Mouse (Mus musculus) naive thymus-derived CD4-positive, alpha-beta T cell, adult 5 months (primary cell): ENCODE data around the gene Mto1. TPM values are rescaled to one million over a fixed set of nuclear protein-coding genes. Genes with fewer than 3 reads are reported as not detected.

Experiments used
- polyA plus RNA-seq: library from polyadenylated mRNA; unstranded; fragments of 100-300 nt; shearing (Covaris generic); gene quantifications from one replicate; pipeline ENCODE4 v1.2.1, GENCODE M21; 2017

Gene Mto1
- polyA plus RNA-seq = 27.7 TPM

DNA sequence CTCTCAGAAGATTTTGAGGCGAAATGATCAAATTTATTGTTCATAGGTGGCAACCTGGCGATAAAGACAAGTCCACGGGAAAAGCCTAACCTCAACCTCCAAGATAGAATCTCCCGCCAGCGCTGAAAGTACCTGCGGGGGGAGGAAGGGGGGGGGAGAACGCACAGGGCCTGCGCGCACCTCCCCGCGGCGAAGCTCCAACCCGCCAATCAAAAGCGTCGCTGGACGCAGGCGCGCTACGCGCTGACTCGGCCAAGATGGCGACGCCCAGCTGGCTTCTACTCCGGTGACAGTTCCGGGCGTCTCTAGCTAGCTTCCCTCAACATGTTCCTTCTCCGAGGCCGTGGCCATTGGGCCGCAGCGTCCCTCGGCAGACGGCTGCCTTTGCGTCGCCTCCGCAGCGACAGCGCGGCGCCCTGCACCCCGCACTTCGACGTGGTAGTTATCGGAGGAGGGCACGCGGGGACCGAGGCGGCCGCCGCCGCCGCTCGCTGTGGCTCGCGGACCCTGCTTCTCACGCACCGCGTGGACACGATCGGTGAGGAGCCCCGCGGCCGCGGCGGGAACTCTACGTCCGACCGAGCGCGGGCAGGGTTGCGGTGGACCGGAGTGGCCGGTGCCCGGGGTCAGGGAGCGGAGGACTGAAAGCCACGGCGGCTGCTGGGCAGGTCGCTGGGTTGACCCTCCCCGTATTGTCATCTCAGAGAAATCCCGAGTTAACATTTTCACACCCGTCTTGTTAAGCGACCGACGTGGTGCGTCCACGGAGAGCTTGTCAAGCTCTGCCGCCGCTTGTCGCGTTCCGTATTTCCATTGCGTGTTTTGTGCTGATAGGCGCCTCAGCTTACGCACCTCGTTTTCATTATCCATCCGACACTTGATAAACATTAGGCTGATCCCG lies at the start of gene Mto1, which contains the start of gene Gm17324:
TSS of gene Mto1 (plus strand) at position 236 of the 901 bp plus-strand sequence.
TSS of gene Gm17324 (minus strand) at position 814 of the 901 bp plus-strand sequence.

GRCm38 (mm10) chr9:78442579-78443392 lies 5.2 kb upstream of the Mto1 start, which contains the start of gene Cgas:
Cgas (minus strand) TSS chr9:78443237.

GRCm38 (mm10) chr9:78488890-78489420 lies 40.9 kb downstream of the Mto1 start, which contains the start of gene Eef1a1:
Eef1a1 (minus strand) TSS chr9:78489151.

Other genes starting within 250 kb of the Mto1 start
- gene Gsta1, start 217.6 kb upstream of the Mto1 start, polyA plus RNA-seq = not detected
- not detected for gene Gm3776, start 191.1 kb upstream of the Mto1 start, polyA plus RNA-seq
- not detected for gene Gm10639, start 158.3 kb upstream of the Mto1 start, polyA plus RNA-seq
- gene Omt2a, start 133.4 kb upstream of the Mto1 start, polyA plus RNA-seq = not detected
- not detected for gene Omt2b, start 120.6 kb upstream of the Mto1 start, polyA plus RNA-seq
- gene Gsta2, start 92.4 kb upstream of the Mto1 start, polyA plus RNA-seq = not detected
- not detected for gene Dppa5a, start 80.0 kb upstream of the Mto1 start, polyA plus RNA-seq
- not detected for gene Ooep, start 69.5 kb upstream of the Mto1 start, polyA plus RNA-seq
- gene Ddx43, start 52.4 kb upstream of the Mto1 start, polyA plus RNA-seq = 3.3 TPM
- 3.3 TPM for gene Cgas, start 5.0 kb upstream of the Mto1 start, polyA plus RNA-seq
- 1.7 TPM for gene Gm17324, start 578 bp downstream of the Mto1 start, polyA plus RNA-seq
- gene Eef1a1, start 40.9 kb downstream of the Mto1 start, polyA plus RNA-seq = 6,770 TPM
- 4.9 TPM for gene Slc17a5, start 139.8 kb downstream of the Mto1 start, polyA plus RNA-seq
- not detected for gene Cd109, start 167.3 kb downstream of the Mto1 start, polyA plus RNA-seq